Mouse (Mus musculus): ENCODE measurements around the gene Rab8a. TPM values are rescaled to one million over a fixed set of nuclear protein-coding genes. Genes with fewer than 3 reads are reported as not detected.

Rab8a gene
- total and polyA plus RNA-seq, 3 experiments = 23.6 to 40.9 (median 24.2) TPM

GRCm38 (mm10) chr8:72134756-72135445, 26.1 kb upstream of the Rab8a start, which contains the start of gene Tpm4:
Tpm4 (plus strand) TSS chr8:72134975.
- H3K79me2 ChIP-seq (replicated peaks; ENCODE audit: control insufficient read depth, insufficient read depth, low read length) = peaks cover 5% of the 10 kb centered on the region; the same call in 1 of the 2 replicates
- intact Hi-C loops (cut with DNase I) = loop anchor here (1.0 kb wide), 1 partner anchor 25 kb away; no protein-coding TSS in a partner anchor
- TF ChIP-seq EP300 (IDR thresholded peaks at IDR 0.05; ENCODE audit: insufficient read depth, low read depth, low read length) (no peak), CTCF (IDR thresholded peaks at IDR 0.05) (no peak), POLR2A (IDR thresholded peaks at IDR 0.05; ENCODE audit: insufficient read depth, low read depth, low read length) (peak; percentile 74)
- peak within 1 kb of the TSS; percentile 98 for H3K27ac ChIP-seq
- peaks cover 16% of the 10 kb centered on the region for H3K4me1 ChIP-seq (ENCODE audit: control insufficient read depth, insufficient read depth, low read length)
- peak; percentile 87 for DNase-seq
- peak within 1 kb of the TSS; percentile 81 for H3K4me3 ChIP-seq
- peak within 1 kb of the TSS; percentile 100 for H3K9ac ChIP-seq (ENCODE audit: low read depth, low read length)
- WGBS = 6% methylated on average over 47 of the region's 49 CpGs
- H3K36me3 ChIP-seq (ENCODE audit: control insufficient read depth, insufficient read depth, low read length) = peaks cover 9% of the 10 kb centered on the region
- H3K27me3 ChIP-seq (ENCODE audit: control insufficient read depth, insufficient read depth, low read length) = no peaks in the 10 kb centered on the region

- WGBS = under 1% methylated on average over 60 of the region's 62 CpGs
- TF ChIP-seq CTCF (IDR thresholded peaks at IDR 0.05) (peak; percentile 55), EP300 (IDR thresholded peaks at IDR 0.05; ENCODE audit: insufficient read depth, low read depth, low read length) (no peak)
- Histone ChIP-seq H3K27me3 (ENCODE audit: control insufficient read depth, insufficient read depth, low read length) (no peaks in the 10 kb centered on the region), H3K36me3 (ENCODE audit: control insufficient read depth, insufficient read depth, low read length) (peaks cover 9% of the 10 kb centered on the region), H3K27ac (peak overlapping the region; percentile 98), H3K79me2 (replicated peaks; ENCODE audit: control insufficient read depth, insufficient read depth, low read length) (peaks cover 5% of the 10 kb centered on the region; the same call in 1 of the 2 replicates), H3K4me1 (ENCODE audit: control insufficient read depth, insufficient read depth, low read length) (peaks cover 16% of the 10 kb centered on the region), H3K9ac (ENCODE audit: low read depth, low read length) (peak overlapping the region; percentile 100), H3K4me3 (peak overlapping the region; percentile 81)
- DNase-seq = peak; percentile 74 to 75
- intact Hi-C loops (cut with DNase I) = loop anchor here (1.0 kb wide), 1 partner anchor 25 kb away; no protein-coding TSS in a partner anchor
Observed at GRCm38 (mm10) chr8:72135446-72136301, 25.3 kb upstream of the Rab8a start.

GRCm38 (mm10) chr8:72136302-72136978, 24.6 kb upstream of the Rab8a start:
- Histone ChIP-seq H3K4me3 (peak overlapping the region; percentile 81), H3K36me3 (ENCODE audit: control insufficient read depth, insufficient read depth, low read length) (peaks cover 16% of the 10 kb centered on the region), H3K27ac (peak overlapping the region; percentile 98), H3K79me2 (replicated peaks; ENCODE audit: control insufficient read depth, insufficient read depth, low read length) (peaks cover 5% of the 10 kb centered on the region; the same call in 1 of the 2 replicates), H3K4me1 (ENCODE audit: control insufficient read depth, insufficient read depth, low read length) (peaks cover 16% of the 10 kb centered on the region), H3K27me3 (ENCODE audit: control insufficient read depth, insufficient read depth, low read length) (no peaks in the 10 kb centered on the region), H3K9ac (ENCODE audit: low read depth, low read length) (peak overlapping the region; percentile 100)
- DNase-seq = peak; percentile 75 to 85
- peak; percentile 69 for TF ChIP-seq POLR2A (IDR thresholded peaks at IDR 0.05; ENCODE audit: insufficient read depth, low read depth, low read length)
- TF ChIP-seq CTCF (IDR thresholded peaks at IDR 0.05) = no peak
- TF ChIP-seq EP300 (IDR thresholded peaks at IDR 0.05; ENCODE audit: insufficient read depth, low read depth, low read length) = peak; percentile 77; the same call in 1 of the 2 replicates
- intact Hi-C loops (cut with DNase I) = no loop called here
- 5% methylated on average over 18 of the region's 18 CpGs for WGBS

GRCm38 (mm10) chr8:72137431-72137830, 23.6 kb upstream of the Rab8a start:
- WGBS = 75% methylated on average over 2 of the region's 2 CpGs
- no peaks in the 10 kb centered on the region for H3K27me3 ChIP-seq (ENCODE audit: control insufficient read depth, insufficient read depth, low read length)
- no peak for TF ChIP-seq CTCF (IDR thresholded peaks at IDR 0.05)
- no peak for TF ChIP-seq POLR2A (IDR thresholded peaks at IDR 0.05; ENCODE audit: insufficient read depth, low read depth, low read length)
- no peak for TF ChIP-seq EP300 (IDR thresholded peaks at IDR 0.05; ENCODE audit: insufficient read depth, low read depth, low read length)
- DNase-seq = no peak
- 0 out of 2 replicates have a peak overlapping the region, but pooled peaks have one; percentile 18 for H3K4me3 ChIP-seq
- intact Hi-C loops (cut with DNase I) = no loop called here
- H3K79me2 ChIP-seq (replicated peaks; ENCODE audit: control insufficient read depth, insufficient read depth, low read length) = peaks cover 5% of the 10 kb centered on the region; the same call in 1 of the 2 replicates
- H3K9ac ChIP-seq (ENCODE audit: low read depth, low read length) = no peak overlapping the region
- peaks cover 25% of the 10 kb centered on the region for H3K36me3 ChIP-seq (ENCODE audit: control insufficient read depth, insufficient read depth, low read length)
- H3K4me1 ChIP-seq (ENCODE audit: control insufficient read depth, insufficient read depth, low read length) = peaks cover 16% of the 10 kb centered on the region
- peak overlapping the region; percentile 98 for H3K27ac ChIP-seq

GRCm38 (mm10) chr8:72138456-72138855, 22.5 kb upstream of the Rab8a start:
- intact Hi-C loops (cut with DNase I) = no loop called here
- Histone ChIP-seq H3K79me2 (replicated peaks; ENCODE audit: control insufficient read depth, insufficient read depth, low read length) (peaks cover 5% of the 10 kb centered on the region; the same call in 1 of the 2 replicates), H3K27me3 (ENCODE audit: control insufficient read depth, insufficient read depth, low read length) (no peaks in the 10 kb centered on the region), H3K27ac (no peak overlapping the region), H3K36me3 (ENCODE audit: control insufficient read depth, insufficient read depth, low read length) (peaks cover 25% of the 10 kb centered on the region), H3K9ac (ENCODE audit: low read depth, low read length) (no peak overlapping the region), H3K4me3 (no peak overlapping the region), H3K4me1 (ENCODE audit: control insufficient read depth, insufficient read depth, low read length) (peaks cover 16% of the 10 kb centered on the region)
- no peak for DNase-seq
- TF ChIP-seq POLR2A (IDR thresholded peaks at IDR 0.05; ENCODE audit: insufficient read depth, low read depth, low read length) (no peak), CTCF (IDR thresholded peaks at IDR 0.05) (no peak), EP300 (IDR thresholded peaks at IDR 0.05; ENCODE audit: insufficient read depth, low read depth, low read length) (no peak)
- 91% methylated on average over 5 of the region's 5 CpGs for WGBS

Data from heart, adult 2 months (tissue).